Mouse (Mus musculus): ENCODE results near the gene Fkbp5. TPM values are rescaled to one million over a fixed set of nuclear protein-coding genes. Genes with fewer than 3 reads are reported as not detected.
A peak's percentile ranks its signal among the peaks of the same experiment; 100 is the strongest.

Fkbp5 gene
- polyA plus RNA-seq, 1 experiment from 2014 or later, result 26.9 TPM

DNA sequence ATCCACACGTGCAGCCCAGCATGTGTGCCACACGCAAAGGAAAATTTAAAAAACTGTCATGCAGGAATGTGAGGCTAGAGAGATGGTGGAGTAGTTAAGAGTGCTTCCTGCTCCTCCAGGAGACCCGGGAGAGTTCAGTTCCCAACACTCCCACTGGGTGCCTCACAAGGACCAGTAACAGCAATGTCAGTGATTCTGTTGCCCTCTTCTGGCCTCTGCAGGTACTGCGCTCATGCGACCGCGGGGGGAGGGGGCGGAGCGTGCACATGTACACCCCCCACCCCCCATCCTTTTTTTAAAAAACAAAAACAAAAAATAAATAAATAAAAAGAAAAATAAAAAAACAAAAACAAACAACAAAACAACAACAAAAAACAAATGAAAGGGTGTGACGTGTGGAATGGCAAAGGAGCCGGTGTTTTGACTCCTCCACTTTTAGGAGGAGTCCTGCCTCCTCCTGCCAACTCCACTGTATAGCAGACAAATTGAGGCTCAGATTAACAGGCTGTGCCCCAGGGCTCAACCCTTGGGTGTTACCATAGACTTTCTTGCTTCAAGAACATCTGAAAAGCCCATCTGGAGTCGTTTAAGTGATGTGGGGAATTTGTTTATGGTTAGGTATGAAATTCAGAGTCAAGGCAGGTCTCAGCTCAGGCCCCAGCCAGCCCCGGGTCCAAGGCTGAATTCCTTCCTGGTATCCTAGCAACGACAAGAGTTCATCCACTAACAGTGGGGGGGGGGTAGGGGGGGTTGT, 35.9 kb upstream of the Fkbp5 start:
- ATAC-seq, result peak; percentile 72

DNA sequence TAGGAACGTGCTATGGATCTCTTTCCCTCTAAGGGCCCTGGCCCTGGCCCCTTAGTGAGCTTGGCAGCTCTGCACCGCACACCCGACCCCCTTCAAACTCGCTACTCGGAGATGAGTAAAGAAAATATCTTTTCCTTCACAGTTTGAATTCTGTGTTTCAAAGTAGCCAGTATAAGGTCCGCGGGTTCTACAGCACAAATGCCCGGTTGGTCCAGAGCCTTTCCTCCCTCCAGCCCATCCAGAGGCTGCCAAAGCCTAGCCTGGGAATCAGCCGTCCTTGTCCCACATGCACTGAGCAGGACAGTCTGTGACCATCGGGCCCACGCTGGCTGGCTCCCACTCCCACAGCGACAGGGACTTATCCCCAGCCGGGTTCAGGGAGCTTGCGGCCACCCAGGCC, 31.8 kb upstream of the Fkbp5 start, which contains the start of gene Clpsl2:
TSS of gene Clpsl2 (plus strand) at position 301 of the 400 bp plus-strand sequence.
- TF ChIP-seq CTCF (IDR thresholded peaks at IDR 0.05) (no peak), EP300 (IDR thresholded peaks at IDR 0.05) (no peak)
- no peak within 1 kb of the TSS for H3K4me3 ChIP-seq (ENCODE audit: low read depth, low read length)
- H3K9me3 ChIP-seq (ENCODE audit: low read length), result no peaks in the 10 kb centered on the region
- H3K36me3 ChIP-seq (ENCODE audit: insufficient read depth, low read length), result no peaks in the 10 kb centered on the region
- ATAC-seq (no peak), DNase-seq (ENCODE audit: low spot score) (no peak)
- no peaks in the 10 kb centered on the region for H3K27me3 ChIP-seq (replicated peaks; ENCODE audit: insufficient read depth, low read length)
- H3K4me1 ChIP-seq (ENCODE audit: insufficient read depth, low read depth, low read length), result no peaks in the 10 kb centered on the region
- H3K9ac ChIP-seq (replicated peaks; ENCODE audit: low read depth), result no peak within 1 kb of the TSS
- H3K27ac ChIP-seq (ENCODE audit: low read length), result no peak within 1 kb of the TSS
- 76% methylated on average over 14 of the region's 14 CpGs for WGBS
- no peak within 1 kb of the TSS for H3K4me2 ChIP-seq (replicated peaks; ENCODE audit: low read depth, low read length)

More for the DNA sequence above, 35.9 kb upstream of the Fkbp5 start:
- DNase-seq (ENCODE audit: low spot score), result peak; percentile 72
- peak; percentile 93 for TF ChIP-seq CTCF (IDR thresholded peaks at IDR 0.05)
- no peak for TF ChIP-seq EP300 (IDR thresholded peaks at IDR 0.05)
- Histone ChIP-seq H3K9ac (replicated peaks; ENCODE audit: low read depth) (no peak overlapping the region), H3K4me2 (replicated peaks; ENCODE audit: low read depth, low read length) (no peak overlapping the region), H3K9me3 (ENCODE audit: low read length) (no peaks in the 10 kb centered on the region), H3K36me3 (ENCODE audit: insufficient read depth, low read length) (no peaks in the 10 kb centered on the region), H3K4me3 (ENCODE audit: low read depth, low read length) (no peak overlapping the region), H3K27ac (ENCODE audit: low read length) (no peak overlapping the region), H3K27me3 (replicated peaks; ENCODE audit: insufficient read depth, low read length) (no peaks in the 10 kb centered on the region), H3K4me1 (ENCODE audit: insufficient read depth, low read depth, low read length) (no peaks in the 10 kb centered on the region)
- 6% methylated on average over 14 of the region's 14 CpGs for WGBS

DNA sequence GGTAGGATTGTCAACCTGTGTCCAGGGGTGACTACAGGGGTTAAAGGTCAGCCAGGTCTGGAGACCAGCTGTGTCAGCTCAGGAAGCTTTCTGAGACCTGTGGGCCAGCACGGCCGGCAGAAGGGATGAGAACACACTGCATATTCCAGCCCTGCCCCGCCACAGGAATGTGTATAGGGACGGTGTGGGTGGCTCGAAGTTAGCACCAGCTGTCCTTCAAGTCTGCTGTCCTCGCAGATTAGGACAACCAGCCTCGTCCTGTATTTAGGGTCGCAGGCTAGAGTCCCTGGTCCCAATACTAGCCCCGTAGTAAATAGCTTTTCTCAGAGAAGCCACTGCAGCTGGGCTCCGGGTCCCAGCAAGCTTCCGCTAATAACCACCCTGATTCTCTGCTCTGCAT, 31.2 kb upstream of the Fkbp5 start:
- Histone ChIP-seq H3K4me2 (replicated peaks; ENCODE audit: low read depth, low read length) (no peak overlapping the region), H3K27ac (ENCODE audit: low read length) (no peak overlapping the region), H3K36me3 (ENCODE audit: insufficient read depth, low read length) (no peaks in the 10 kb centered on the region), H3K4me3 (ENCODE audit: low read depth, low read length) (no peak overlapping the region), H3K27me3 (replicated peaks; ENCODE audit: insufficient read depth, low read length) (no peaks in the 10 kb centered on the region), H3K9me3 (ENCODE audit: low read length) (no peaks in the 10 kb centered on the region), H3K4me1 (ENCODE audit: insufficient read depth, low read depth, low read length) (no peaks in the 10 kb centered on the region), H3K9ac (replicated peaks; ENCODE audit: low read depth) (no peak overlapping the region)
- 57% methylated on average over 11 of the region's 11 CpGs for WGBS
- ATAC-seq, result no peak
- TF ChIP-seq EP300 (IDR thresholded peaks at IDR 0.05), result no peak
- no peak for TF ChIP-seq CTCF (IDR thresholded peaks at IDR 0.05)
- DNase-seq (ENCODE audit: low spot score), result no peak

DNA sequence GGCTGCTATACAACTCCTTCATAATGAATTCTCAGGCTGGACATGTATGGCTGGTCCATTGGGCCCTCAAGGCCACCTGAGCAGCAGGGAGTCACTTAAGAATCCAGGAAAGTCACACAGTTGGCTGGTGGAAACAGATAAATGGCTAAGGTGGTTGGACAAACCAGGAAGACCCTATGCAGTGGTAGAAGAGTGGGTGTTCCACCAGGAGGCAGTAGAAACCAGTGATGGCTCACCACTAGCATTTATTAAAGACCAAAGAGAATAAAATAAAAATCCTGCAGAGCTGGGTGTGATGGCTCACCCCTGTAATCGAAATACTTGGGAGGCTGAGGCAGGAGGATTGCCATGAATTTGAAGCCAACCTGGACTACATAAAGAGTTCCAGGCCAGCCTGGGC, 29.6 kb upstream of the Fkbp5 start:
- Histone ChIP-seq H3K27me3 (replicated peaks; ENCODE audit: insufficient read depth, low read length) (no peaks in the 10 kb centered on the region), H3K9me3 (ENCODE audit: low read length) (no peaks in the 10 kb centered on the region), H3K4me1 (ENCODE audit: insufficient read depth, low read depth, low read length) (no peaks in the 10 kb centered on the region), H3K4me2 (replicated peaks; ENCODE audit: low read depth, low read length) (no peak overlapping the region), H3K27ac (ENCODE audit: low read length) (no peak overlapping the region), H3K36me3 (ENCODE audit: insufficient read depth, low read length) (no peaks in the 10 kb centered on the region), H3K4me3 (ENCODE audit: low read depth, low read length) (no peak overlapping the region), H3K9ac (replicated peaks; ENCODE audit: low read depth) (no peak overlapping the region)
- 85% methylated on average over 1 of the region's 1 CpGs for WGBS
- ATAC-seq (no peak), DNase-seq (ENCODE audit: low spot score) (no peak)
- TF ChIP-seq EP300 (IDR thresholded peaks at IDR 0.05) (no peak), CTCF (IDR thresholded peaks at IDR 0.05) (no peak)

DNA sequence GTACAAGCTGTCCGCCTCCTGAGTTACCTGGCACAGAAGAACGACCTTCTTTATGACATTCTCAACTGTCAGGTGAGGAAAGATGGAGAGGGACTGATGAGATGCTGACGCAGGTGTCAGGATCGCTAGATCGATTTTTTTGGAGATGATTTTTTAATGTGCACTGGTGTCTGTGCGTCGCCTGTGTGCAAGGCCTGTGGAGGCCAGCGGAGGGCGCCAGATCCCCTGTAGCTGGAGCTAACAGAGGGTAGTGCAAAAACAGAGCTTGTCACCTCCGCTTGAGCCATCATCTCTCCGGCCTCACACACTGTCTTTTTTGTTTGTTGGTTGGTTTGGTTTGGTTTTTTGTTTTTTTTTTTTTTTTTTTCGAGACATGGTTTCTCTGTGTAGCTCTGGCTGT, 20.6 kb upstream of the Fkbp5 start:
- TF ChIP-seq CTCF (IDR thresholded peaks at IDR 0.05), result peak; percentile 28; the same call in 1 of the 2 replicates
- no peak for TF ChIP-seq EP300 (IDR thresholded peaks at IDR 0.05)
- H3K4me2 ChIP-seq (replicated peaks; ENCODE audit: low read depth, low read length), result no peak overlapping the region
- no peak overlapping the region for H3K4me3 ChIP-seq (ENCODE audit: low read depth, low read length)
- H3K9ac ChIP-seq (replicated peaks; ENCODE audit: low read depth), result no peak overlapping the region
- no peak for ATAC-seq
- H3K27ac ChIP-seq (ENCODE audit: low read length), result no peak overlapping the region
- H3K9me3 ChIP-seq (ENCODE audit: low read length), result no peaks in the 10 kb centered on the region
- no peak for DNase-seq (ENCODE audit: low spot score)
- H3K27me3 ChIP-seq (replicated peaks; ENCODE audit: insufficient read depth, low read length), result no peaks in the 10 kb centered on the region
- no peaks in the 10 kb centered on the region for H3K36me3 ChIP-seq (ENCODE audit: insufficient read depth, low read length)
- no peaks in the 10 kb centered on the region for H3K4me1 ChIP-seq (ENCODE audit: insufficient read depth, low read depth, low read length)
- 48% methylated on average over 12 of the region's 12 CpGs for WGBS

DNA sequence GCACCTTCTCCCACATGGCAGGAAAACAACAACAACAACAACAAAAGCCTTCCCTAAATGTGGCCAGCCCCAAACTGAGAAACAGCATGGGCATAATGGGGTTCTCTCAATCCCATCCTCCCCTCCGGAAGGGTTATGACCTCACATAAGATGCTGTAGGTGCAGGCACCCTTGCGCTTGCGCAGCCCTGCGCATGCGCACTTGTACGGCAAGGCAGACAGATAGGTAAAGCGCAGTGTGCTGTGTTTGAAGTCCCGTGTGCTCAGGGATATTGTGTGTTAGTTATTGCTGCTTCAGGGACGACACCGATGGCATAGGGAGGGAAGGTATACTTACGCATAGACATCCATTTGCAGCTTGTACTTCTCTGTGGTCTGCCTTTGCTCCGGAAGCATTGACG, 16.0 kb upstream of the Fkbp5 start:
- H3K4me2 ChIP-seq (replicated peaks; ENCODE audit: low read depth, low read length), result no peak overlapping the region
- ATAC-seq (no peak), DNase-seq (ENCODE audit: low spot score) (no peak)
- H3K27me3 ChIP-seq (replicated peaks; ENCODE audit: insufficient read depth, low read length), result no peaks in the 10 kb centered on the region
- no peaks in the 10 kb centered on the region for H3K36me3 ChIP-seq (ENCODE audit: insufficient read depth, low read length)
- H3K27ac ChIP-seq (ENCODE audit: low read length), result no peak overlapping the region
- no peak overlapping the region for H3K4me3 ChIP-seq (ENCODE audit: low read depth, low read length)
- TF ChIP-seq EP300 (IDR thresholded peaks at IDR 0.05), result no peak
- TF ChIP-seq CTCF (IDR thresholded peaks at IDR 0.05), result no peak
- H3K9ac ChIP-seq (replicated peaks; ENCODE audit: low read depth), result no peak overlapping the region
- 87% methylated on average over 13 of the region's 13 CpGs for WGBS
- H3K4me1 ChIP-seq (ENCODE audit: insufficient read depth, low read depth, low read length), result no peaks in the 10 kb centered on the region
- no peaks in the 10 kb centered on the region for H3K9me3 ChIP-seq (ENCODE audit: low read length)
